Mouse (Mus musculus): ENCODE measurements around the gene Sh3d19. TPM values are rescaled to one million over a fixed set of nuclear protein-coding genes. Genes with fewer than 3 reads are reported as not detected.

The Sh3d19 gene
- polyA plus RNA-seq, 1 experiment from 2014 or later, result 41.6 TPM

GRCm38 (mm10) chr3:86038648-86039047 lies 67.7 kb downstream of the Sh3d19 start:
- Histone ChIP-seq H3K36me3 (peaks cover 7% of the 10 kb centered on the region; the same call in 1 of the 2 replicates), H3K9ac (no peak overlapping the region), H3K4me2 (replicated peaks) (no peak overlapping the region), H3K27me3 (replicated peaks) (no peaks in the 10 kb centered on the region), H3K4me1 (replicated peaks) (peaks cover 9% of the 10 kb centered on the region; the same call in 1 of the 2 replicates), H3K4me3 (replicated peaks) (no peak overlapping the region), H3K27ac (peak overlapping the region; percentile 74), H3K9me3 (no peaks in the 10 kb centered on the region)
- WGBS, result 37% methylated on average over 3 of the region's 3 CpGs
- ATAC-seq, result no peak

DNA sequence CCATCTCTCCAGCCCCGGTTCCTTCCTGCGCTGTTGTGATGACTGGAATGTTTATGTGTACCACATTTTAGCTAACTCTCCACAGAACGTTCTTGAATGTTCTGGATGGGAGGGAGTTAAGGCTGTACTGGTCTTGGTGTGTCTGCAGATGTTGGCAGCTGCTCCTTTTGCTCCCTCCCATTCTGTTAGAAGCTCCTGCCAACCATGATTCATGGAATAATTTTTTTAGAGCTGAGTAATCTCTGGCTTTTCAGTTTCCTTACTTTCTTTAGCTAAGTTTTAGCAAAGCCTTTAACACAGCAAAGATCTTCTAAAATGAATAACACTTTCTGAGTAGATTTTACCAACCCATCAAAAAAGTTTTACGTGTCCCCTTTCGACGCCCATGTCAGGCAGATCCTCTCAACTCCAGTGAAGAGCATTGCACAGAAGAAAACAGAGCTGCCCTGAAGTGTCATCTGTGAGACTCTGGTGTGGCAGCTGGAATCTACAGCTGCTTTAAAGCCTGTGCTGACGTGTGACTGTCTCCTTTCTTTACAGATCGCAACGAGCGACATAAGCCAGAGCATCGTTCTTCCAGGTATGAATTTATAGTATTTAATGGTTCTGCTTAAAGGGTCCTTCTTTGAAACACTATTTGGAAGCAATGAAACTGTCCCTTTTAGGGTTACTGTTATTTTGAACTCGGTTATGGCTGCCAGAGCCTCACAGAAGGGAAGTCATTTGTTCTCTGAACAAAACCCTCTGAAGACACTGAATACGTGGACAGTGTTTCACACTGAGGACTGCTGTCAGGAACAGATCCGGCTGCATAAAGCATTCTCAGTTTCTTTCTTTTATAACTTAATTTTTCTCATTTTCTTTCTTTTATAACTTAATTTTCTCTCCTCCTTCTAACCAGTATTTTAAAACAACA lies 69.6 kb downstream of the Sh3d19 start:
- 34% methylated on average over 14 of the region's 14 CpGs for WGBS
- peaks cover 9% of the 10 kb centered on the region; the same call in 1 of the 2 replicates for H3K4me1 ChIP-seq (replicated peaks)
- H3K27ac ChIP-seq, result peak overlapping the region; percentile 45
- peaks cover 7% of the 10 kb centered on the region; the same call in 1 of the 2 replicates for H3K36me3 ChIP-seq
- no peaks in the 10 kb centered on the region for H3K9me3 ChIP-seq
- no peak overlapping the region for H3K9ac ChIP-seq
- no peak overlapping the region for H3K4me3 ChIP-seq (replicated peaks)
- ATAC-seq, result peak; percentile 82
- no peaks in the 10 kb centered on the region for H3K27me3 ChIP-seq (replicated peaks)
- peak overlapping the region; percentile 12; the same call in 1 of the 2 replicates for H3K4me2 ChIP-seq (replicated peaks)

- Histone ChIP-seq H3K27ac (no peak overlapping the region), H3K9me3 (no peaks in the 10 kb centered on the region), H3K4me1 (replicated peaks) (no peaks in the 10 kb centered on the region), H3K4me3 (replicated peaks) (no peak overlapping the region), H3K4me2 (replicated peaks) (no peak overlapping the region), H3K9ac (no peak overlapping the region), H3K27me3 (replicated peaks) (no peaks in the 10 kb centered on the region), H3K36me3 (peaks cover 20% of the 10 kb centered on the region)
- 95% methylated on average over 9 of the region's 9 CpGs for WGBS
- no peak for ATAC-seq
These were observed 76.9 kb downstream of the Sh3d19 start for GRCm38 (mm10) chr3:86047686-86048408.

- WGBS, result 83% methylated on average over 2 of the region's 2 CpGs
- ATAC-seq, result no peak
- Histone ChIP-seq H3K27ac (no peak overlapping the region), H3K36me3 (peaks cover 15% of the 10 kb centered on the region), H3K4me2 (replicated peaks) (no peak overlapping the region), H3K9ac (no peak overlapping the region), H3K4me3 (replicated peaks) (no peak overlapping the region), H3K27me3 (replicated peaks) (no peaks in the 10 kb centered on the region), H3K9me3 (no peaks in the 10 kb centered on the region), H3K4me1 (replicated peaks) (no peaks in the 10 kb centered on the region)
These were observed 78.1 kb downstream of the Sh3d19 start for GRCm38 (mm10) chr3:86049041-86049440.

DNA sequence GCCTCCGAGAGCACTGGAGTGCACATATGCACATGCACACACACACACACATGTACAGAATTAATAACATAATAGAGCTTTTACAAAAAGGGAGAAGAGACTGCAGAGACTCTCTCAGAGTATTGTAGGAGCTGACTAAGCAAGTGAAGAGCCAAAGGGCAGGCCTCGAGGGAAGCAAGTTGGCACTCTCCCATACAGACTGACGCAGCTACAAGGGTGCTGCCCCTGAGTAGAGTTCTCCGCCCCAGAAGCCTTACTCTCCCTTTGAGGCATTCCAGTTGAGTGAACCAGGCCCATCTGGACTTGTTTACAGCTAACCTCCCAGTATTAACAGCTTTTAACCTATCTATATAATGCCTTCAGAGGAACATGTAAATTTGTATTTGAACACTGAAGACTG lies 85.8 kb downstream of the Sh3d19 start:
- WGBS, result 63% methylated on average over 4 of the region's 4 CpGs
- H3K4me3 ChIP-seq (replicated peaks), result no peak overlapping the region
- 0 out of 2 replicates have a peak, but pooled peaks cover 7% of the 10 kb centered on the region for H3K4me1 ChIP-seq (replicated peaks)
- H3K27me3 ChIP-seq (replicated peaks), result no peaks in the 10 kb centered on the region
- no peak overlapping the region for H3K27ac ChIP-seq
- no peak overlapping the region for H3K4me2 ChIP-seq (replicated peaks)
- no peaks in the 10 kb centered on the region for H3K9me3 ChIP-seq
- no peak overlapping the region for H3K9ac ChIP-seq
- no peak for ATAC-seq
- H3K36me3 ChIP-seq, result no peaks in the 10 kb centered on the region

DNA sequence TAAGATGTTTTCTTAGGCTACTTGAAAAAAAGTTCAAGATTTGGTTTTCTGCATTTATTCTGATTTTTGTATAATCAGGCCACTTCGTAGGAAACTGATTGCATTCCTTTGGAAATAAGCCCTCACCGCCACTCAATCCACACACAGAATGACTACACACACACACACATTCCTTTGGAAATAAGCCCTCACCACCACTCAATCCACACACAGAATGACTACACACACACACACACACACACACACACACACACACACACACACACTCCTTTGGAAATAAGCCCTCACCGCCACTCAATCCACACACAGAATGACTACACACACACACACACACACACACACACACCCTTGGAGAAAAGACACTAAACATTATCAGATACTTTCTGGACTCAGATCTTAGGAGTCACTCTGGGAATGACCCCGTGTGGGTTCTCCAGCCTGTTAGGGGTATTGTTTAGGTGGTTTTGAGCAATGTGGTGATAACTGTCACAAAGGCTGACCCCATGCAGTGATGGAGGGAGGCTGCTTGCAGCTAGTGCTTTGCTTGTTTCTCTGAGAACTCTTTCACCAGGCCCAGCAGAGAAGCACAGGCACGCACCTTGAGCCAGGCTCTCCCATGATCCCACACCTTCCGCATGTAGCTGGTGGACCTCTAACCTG lies 86.7 kb downstream of the Sh3d19 start:
- Histone ChIP-seq H3K4me2 (replicated peaks) (no peak overlapping the region), H3K27ac (no peak overlapping the region), H3K36me3 (no peaks in the 10 kb centered on the region), H3K9ac (no peak overlapping the region), H3K27me3 (replicated peaks) (no peaks in the 10 kb centered on the region), H3K4me3 (replicated peaks) (no peak overlapping the region), H3K4me1 (replicated peaks) (0 out of 2 replicates have a peak, but pooled peaks cover 7% of the 10 kb centered on the region), H3K9me3 (no peaks in the 10 kb centered on the region)
- ATAC-seq, result no peak
- 74% methylated on average over 6 of the region's 6 CpGs for WGBS

DNA sequence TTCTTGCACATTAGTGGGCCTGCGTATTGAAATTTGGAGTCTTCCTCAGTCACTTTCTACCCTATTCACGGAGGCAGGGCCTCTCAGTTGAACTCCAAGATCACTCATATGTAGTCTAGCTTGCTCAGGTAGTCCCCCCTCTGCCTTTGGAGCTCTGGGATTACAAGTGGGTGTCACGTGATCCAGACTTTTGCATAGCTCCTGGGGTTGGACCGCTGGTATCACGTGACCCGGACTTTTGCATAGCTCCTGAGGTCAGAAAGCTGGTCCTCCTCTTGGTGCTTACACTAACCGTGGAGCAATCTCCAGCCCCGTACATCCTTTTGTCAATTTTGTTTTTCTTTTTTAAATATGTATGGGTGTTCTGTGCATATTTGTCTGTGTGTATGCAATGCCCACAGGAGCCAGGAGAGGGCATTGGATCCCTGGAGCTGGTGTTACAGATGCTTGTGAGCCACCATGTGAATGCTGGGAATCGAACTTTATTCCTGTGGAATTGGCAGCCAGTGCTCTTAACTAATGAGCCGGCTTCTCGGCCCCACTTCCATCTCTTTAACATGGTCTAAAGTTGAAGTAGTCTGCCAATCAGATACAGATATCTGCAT lies 98.8 kb downstream of the Sh3d19 start:
- Histone ChIP-seq H3K36me3 (no peaks in the 10 kb centered on the region), H3K27ac (no peak overlapping the region), H3K4me1 (replicated peaks) (no peaks in the 10 kb centered on the region), H3K4me2 (replicated peaks) (no peak overlapping the region), H3K9ac (no peak overlapping the region), H3K27me3 (replicated peaks) (no peaks in the 10 kb centered on the region), H3K4me3 (replicated peaks) (no peak overlapping the region), H3K9me3 (no peaks in the 10 kb centered on the region)
- 88% methylated on average over 11 of the region's 11 CpGs for WGBS
- no peak for ATAC-seq

GRCm38 (mm10) chr3:86070799-86071198 lies 99.9 kb downstream of the Sh3d19 start:
- Histone ChIP-seq H3K4me3 (replicated peaks) (no peak overlapping the region), H3K4me2 (replicated peaks) (no peak overlapping the region), H3K9ac (no peak overlapping the region), H3K9me3 (no peaks in the 10 kb centered on the region), H3K36me3 (no peaks in the 10 kb centered on the region), H3K27ac (no peak overlapping the region), H3K27me3 (replicated peaks) (no peaks in the 10 kb centered on the region), H3K4me1 (replicated peaks) (no peaks in the 10 kb centered on the region)
- no peak for ATAC-seq
- 92% methylated on average over 7 of the region's 7 CpGs for WGBS

- Histone ChIP-seq H3K27me3 (replicated peaks) (no peaks in the 10 kb centered on the region), H3K9ac (no peak overlapping the region), H3K4me2 (replicated peaks) (no peak overlapping the region), H3K4me3 (replicated peaks) (no peak overlapping the region), H3K27ac (no peak overlapping the region), H3K36me3 (0 out of 2 replicates have a peak, but pooled peaks cover 3% of the 10 kb centered on the region), H3K9me3 (no peaks in the 10 kb centered on the region), H3K4me1 (replicated peaks) (no peaks in the 10 kb centered on the region)
- WGBS, result 61% methylated on average over 3 of the region's 3 CpGs
- no peak for ATAC-seq
These were observed 101.2 kb downstream of the Sh3d19 start for GRCm38 (mm10) chr3:86072066-86072465.

DNA sequence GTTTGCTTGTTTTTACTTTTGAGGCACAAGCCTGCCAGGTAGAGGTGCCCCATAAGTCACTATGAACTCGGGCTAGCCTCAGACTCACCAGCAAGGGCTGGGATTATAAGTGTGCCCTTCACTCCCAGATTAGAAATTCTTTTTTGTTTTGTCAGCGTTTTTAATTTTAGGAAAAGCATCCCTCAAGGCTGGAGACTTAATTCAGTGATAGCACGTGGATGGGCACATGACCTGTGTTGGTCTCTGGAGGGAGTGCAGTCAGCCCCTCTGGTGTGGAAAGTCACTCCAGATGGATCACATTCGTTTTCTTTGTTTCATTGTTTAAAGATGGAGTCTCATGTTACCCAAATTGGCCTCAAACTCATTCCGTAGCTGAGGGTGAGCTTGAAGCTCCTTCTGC lies 102.0 kb downstream of the Sh3d19 start:
- Histone ChIP-seq H3K27me3 (replicated peaks) (no peaks in the 10 kb centered on the region), H3K4me2 (replicated peaks) (no peak overlapping the region), H3K4me1 (replicated peaks) (no peaks in the 10 kb centered on the region), H3K9ac (no peak overlapping the region), H3K36me3 (0 out of 2 replicates have a peak, but pooled peaks cover 3% of the 10 kb centered on the region), H3K4me3 (replicated peaks) (no peak overlapping the region), H3K9me3 (no peaks in the 10 kb centered on the region), H3K27ac (no peak overlapping the region)
- WGBS, result 78% methylated on average over 5 of the region's 5 CpGs
- no peak for ATAC-seq

DNA sequence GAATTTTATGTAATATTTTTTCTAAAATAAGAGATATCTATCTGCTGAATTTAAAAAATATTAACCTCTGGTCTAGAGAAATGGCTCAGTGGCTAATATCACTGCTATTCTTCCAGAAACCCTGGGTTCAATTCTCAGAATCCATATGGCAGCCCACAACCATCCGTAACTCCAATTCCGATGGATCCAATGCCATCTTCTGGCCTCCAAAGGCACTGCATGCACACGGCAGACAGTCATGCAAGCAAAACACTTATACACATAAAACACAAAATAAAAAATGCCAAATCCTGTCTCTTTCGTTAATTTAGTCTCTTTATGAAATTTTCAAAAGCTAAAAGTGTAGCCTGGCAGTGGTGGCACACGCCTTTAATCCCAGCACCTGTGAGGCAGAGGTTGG lies 104.7 kb downstream of the Sh3d19 start:
- WGBS, result 90% methylated on average over 5 of the region's 5 CpGs
- 0 out of 2 replicates have a peak, but pooled peaks cover 11% of the 10 kb centered on the region for H3K36me3 ChIP-seq
- no peak for ATAC-seq
- no peaks in the 10 kb centered on the region for H3K9me3 ChIP-seq
- no peaks in the 10 kb centered on the region for H3K4me1 ChIP-seq (replicated peaks)
- no peaks in the 10 kb centered on the region for H3K27me3 ChIP-seq (replicated peaks)
- no peak overlapping the region for H3K4me3 ChIP-seq (replicated peaks)
- H3K9ac ChIP-seq, result no peak overlapping the region
- no peak overlapping the region for H3K27ac ChIP-seq
- H3K4me2 ChIP-seq (replicated peaks), result no peak overlapping the region
